Mouse (Mus musculus): ENCODE data around the gene Gm44965.

DNA sequence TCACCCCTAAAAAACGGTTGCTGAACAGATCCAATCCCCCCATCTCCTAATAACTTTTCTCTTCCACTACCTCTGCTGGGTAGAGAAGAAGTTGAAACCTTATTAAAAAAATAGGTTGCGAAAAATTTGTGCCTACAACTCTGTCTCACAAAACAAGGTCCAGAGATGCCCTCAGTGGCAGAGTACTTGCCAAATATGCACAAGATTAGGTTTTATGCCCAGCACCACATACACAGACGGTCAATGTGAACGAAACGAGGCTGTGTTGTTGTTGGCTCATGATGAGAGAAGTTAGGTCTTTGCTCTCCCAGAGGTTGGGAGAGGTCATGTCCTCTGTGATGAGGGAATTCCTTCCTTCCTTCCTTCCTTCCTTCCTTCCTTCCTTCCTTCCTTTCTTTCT lies 48.5 kb upstream of the Gm44965 start:
- no peak for TF ChIP-seq EP300 (IDR thresholded peaks at IDR 0.05; ENCODE audit: low read depth)
- TF ChIP-seq CTCF (IDR thresholded peaks at IDR 0.05; ENCODE audit: low read depth), result no peak
